Mouse (Mus musculus) A20 (cell line): ENCODE measurements around the gene Pou6f2.

Experiments used
- DNase-seq: peaks from one replicate; pipeline ENCODE4 v3.0.0-alpha.2; 2011; ENCODE audit warnings: low read depth, low spot score

Gene Pou6f2

DNA sequence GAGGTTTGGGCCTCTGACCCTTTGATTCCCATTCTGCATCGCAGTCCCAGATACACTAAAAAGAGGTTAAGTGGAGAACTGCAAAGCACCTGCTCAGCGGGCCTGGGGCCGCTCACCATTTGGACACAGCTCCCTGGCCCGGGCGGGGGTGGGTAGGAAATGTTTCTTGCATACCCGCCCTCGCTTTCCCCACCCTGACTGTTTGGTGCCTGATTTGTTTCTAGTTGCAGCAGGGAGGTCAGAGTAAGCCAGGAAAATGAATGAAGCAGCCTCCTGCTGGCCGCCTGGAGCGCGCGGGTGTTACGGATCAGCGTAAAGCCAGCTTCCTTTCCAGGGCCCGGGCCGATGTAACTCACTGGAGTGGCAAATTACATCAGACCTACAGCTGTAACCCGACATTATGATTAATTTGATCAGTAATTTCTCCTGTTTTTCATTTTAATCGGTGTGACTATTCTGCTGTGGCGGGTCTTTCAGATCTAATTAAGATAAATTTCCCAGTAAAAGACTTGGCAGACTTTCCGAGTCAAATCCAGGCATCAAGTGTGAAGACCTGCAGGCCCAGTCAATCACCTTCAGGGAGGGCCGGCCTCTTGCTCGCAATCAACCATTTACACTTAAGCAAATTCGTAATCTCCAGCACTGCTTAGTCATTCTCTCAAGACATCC lies 178.8 kb downstream of the Pou6f2 start:
- no peak for DNase-seq

DNA sequence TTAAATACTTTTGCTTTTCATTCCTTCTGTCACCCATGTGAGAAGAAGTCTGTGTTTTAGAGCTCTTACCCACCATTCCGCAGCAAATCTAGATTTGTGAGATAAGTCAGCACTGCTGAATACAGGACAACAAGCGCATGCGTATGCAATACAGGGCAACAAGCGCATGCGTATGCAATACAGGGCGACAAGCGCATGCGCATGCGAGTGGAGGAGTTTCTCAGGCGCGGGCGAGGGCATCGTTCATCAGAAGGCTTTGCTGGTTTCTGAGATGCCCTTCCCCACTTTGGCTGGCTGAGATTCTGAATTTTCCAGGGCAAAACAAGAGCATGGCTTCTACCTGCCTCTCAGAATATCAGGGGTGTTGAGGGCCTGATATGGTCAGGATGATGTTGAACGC lies 186.2 kb downstream of the Pou6f2 start:
- no peak for DNase-seq

DNA sequence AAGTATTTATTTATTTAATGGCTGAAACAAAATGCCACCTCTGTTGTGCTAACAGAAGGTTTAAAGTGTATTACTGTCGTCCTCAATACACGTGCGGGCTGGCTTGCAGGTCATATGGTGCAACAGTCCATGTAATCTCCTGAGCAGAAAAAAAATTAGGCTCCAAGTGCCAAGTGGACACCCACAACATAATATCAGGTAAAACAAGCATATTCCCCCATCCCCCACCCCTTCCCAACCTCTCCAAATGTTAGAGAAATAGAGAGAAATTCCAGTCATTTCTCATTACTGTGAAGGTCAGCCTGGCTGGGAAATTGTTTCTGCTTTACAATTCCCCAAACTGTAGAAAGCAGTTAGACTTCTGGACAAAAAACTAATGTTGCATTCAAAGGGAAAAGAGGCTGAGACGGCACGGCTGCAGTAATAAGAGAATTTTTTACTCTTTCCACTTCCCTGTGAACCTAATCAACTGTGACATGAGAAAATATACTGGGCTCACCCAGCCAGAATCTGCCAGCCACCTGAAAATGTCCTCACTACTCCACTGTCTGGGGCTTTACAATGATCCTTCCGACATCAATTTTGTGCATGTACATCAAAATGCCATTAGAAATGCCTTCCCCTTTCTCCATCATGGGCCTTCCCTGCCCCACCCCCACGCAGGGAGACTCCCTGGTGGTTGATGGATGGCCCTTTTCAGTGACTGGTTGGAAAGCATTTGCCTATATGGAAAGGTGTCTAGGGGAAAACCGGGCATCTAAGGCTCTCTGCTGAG lies 192.8 kb downstream of the Pou6f2 start:
- DNase-seq = no peak

DNA sequence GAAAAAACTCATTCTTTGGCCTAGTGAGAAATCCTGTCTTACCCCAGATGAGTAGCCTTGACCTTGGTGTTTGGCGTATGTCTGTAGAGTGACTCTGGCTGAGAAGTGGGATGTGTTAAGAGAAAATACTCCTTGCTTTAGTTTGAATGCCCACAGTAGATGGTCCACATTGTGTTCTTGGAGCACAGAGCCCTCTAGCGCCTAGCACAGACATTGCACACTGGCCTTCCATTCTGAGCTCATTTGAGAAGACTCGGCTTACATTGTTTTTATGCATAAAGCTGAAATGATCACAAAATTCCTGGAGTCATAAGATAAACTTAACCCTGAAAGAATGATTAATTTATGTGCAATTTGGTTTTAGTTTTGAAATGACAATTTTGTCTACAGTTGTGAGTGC lies 223.5 kb downstream of the Pou6f2 start:
- DNase-seq = peak; percentile 43

DNA sequence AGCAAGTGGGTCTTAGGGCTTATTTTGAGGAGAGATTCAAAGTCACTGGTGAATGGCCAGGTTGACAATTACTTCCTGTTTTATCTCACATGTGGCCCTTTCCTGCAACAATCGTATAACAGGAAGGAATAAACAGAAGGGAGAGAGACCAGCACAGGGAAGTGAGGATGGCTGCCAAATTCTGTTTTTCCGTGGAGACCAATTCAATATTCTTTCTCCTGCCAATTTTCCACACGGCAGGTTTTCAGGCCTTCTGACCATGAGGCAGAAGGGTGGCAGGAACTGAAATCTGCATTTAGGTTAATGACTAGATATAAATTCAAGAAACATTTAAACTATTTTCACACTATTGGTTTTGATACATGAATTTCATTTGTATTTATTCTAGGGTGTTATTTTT lies 224.5 kb downstream of the Pou6f2 start:
- no peak for DNase-seq

DNA sequence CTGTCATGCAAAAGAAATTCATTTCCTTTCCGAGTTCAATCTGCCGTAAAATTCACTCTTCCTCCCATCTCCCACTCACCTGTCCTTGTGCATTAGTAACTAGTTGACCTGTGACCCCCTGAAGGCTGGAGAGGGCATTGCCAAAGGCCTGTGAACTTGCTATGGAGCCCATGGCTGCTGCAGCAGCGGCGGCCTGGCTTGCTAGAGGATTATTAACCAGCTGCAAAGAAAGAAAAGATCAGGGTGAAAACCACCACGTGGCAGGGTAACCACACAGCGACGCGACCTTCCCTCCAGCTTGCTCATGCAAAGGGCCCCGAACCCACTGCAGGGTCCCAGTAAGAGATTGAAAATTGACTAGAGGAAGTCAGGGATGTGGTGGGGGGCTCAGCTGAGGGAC lies 225.2 kb downstream of the Pou6f2 start:
- DNase-seq = no peak

DNA sequence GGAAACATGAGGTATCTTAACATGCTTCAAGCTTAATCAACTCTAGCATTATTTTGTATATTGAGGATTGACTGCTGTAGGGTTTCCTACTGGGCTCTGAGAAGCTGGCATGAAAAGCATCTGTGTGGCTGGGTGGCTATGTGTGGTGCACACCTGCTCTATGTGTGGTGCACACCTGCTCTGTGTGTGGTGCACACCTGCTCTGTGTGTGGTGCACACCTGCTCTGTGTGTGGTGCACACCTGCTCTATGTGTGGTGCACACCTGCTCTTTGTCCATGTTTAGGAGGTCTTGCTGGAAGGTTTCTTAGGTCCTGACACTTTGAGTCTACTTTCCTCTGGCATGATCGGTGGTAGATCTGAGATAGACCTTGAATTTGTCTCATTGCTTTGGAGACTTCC lies 233.3 kb downstream of the Pou6f2 start:
- DNase-seq = no peak

DNA sequence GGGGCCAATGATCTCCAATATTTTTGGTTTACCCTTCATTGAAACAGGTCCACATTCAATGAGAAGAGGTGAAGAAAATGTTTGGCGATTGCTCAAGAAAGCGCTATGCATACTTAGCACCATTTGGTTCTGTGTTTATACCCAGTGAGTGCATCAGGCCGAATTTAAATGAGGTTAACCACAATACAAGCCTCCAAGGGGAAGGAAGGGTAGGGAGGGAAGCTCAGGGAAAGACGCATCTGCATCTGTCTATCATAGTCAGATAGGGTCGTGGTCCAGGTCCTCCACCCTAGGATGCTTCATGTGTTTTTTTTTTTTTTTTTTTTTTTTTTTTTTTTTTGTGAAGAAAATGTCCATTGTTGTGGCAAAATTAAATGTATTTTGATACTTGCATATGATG lies 236.9 kb downstream of the Pou6f2 start:
- no peak for DNase-seq

DNA sequence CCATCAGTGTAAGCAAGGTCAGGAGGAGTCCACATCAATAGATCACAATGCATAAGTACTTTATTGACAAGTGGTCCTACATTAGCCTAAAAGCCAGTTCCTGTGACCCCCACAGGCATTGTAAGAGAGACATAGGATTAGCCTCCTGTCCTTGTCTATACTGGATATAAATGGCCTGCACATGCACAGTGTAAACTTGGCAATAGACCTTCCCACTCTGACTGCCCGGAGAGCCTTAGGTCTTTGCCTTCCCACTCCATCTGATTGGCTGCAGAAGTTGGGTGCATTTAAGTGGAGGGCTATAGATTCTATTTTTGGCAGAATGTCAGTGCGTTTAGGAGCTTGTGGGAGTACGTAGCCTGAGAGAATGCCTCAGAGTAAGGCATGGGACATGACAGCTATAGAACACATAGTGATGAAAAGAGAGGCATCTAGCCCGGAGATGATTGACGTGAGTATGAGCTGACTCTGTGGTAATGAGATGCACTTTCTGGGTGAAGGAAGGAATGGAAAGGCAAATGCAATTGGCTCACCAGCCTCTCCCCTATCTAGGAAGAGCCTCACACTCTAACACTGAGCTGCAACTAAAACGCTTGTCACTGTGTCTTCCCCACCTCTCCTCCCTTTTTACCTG lies 243.4 kb downstream of the Pou6f2 start:
- no peak for DNase-seq

DNA sequence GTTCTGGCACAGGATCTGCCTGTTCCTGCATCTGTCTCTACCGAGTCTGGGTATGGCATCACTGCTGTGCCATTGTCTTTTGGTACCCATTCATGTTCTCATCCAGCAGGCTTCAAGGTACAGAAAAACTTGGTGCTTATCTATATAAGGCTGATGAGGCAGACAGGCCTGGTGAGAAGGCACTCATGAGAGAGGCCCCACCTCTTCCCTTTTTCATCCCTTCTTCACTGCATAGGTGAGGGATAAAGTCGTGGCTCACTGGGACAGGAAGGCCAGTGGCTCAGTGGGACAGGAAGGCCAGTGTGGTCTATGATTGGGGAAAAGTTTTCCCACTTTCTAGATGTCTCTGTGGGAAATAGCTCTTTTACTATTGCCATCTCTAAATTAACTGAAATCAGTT lies 263.8 kb downstream of the Pou6f2 start:
- DNase-seq = no peak

DNA sequence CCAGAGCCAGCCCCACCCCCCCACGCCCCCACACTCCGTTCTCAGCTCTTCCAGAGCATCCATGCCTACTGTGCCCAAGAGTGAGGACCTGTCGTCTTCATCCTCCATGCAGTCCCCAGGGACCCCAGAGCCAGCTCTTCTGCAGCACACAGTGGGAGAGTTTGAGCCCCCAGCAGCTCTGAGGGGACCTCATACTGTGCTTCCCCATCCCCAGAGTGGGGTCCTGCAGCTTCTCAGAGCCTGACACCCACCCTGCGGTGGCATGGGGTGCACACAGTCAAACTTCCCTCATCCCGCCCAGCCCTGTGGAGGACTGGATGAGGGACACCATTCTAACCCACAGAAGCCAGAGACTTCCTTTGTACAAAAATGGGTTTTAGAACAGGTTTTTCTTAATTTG lies 264.3 kb downstream of the Pou6f2 start:
- DNase-seq = no peak

DNA sequence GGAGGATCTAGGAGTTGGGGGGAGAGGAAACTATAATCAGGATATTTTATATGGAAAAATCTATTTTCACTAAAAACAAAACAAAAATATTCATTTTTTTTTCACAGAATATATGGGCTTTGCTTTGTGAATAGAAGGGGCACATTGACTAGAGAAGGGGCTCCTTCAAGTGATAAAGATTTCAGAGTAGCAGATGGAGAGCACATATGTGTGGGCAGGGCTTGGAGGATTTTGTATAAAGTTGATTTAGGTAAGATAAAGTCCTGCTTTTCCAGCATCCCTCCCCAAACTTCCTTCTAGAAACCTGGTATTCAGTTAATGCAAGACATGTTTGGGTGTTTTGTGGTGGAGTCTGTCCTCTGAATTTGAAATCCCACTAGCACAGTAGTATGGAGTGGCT lies 266.2 kb downstream of the Pou6f2 start:
- DNase-seq = no peak

DNA sequence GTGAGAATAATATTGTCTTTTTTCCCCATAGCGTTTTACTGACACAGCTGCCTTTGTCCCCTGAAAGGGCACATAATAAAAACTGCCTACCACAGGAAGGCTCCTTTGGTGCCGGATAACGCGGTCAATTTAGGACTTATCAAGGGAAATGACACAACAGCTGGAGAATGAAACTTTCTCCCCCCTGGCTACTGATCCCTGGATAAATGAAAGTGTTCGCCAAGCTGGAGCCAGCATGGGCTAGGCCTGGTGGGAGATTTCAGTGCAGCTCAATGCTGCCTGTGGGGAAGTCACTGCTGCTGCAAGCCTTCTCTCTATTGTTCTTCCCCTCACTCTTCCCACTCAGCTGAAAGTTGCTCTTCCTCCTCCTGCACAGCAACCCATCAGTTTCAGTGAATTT lies 267.8 kb downstream of the Pou6f2 start:
- DNase-seq = no peak

DNA sequence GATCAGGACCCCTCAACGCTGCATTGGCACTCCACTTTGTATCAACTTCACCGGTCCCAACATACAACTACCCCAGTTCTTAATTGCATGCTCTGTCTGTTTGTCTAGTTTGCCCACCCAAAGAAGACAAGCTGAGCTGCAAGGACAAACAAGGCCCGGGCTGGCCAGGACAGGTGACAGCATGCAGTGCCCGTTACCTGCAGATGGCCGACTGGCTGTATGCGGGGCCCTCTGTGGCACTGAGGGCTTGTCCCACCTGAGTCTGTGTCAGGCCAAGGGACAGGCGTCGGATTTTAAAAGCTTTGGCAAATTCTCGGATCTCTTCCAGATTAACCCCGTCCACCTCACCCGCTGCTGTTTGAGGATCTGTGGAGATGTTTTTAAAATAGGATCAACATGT lies 268.7 kb downstream of the Pou6f2 start:
- DNase-seq = no peak

DNA sequence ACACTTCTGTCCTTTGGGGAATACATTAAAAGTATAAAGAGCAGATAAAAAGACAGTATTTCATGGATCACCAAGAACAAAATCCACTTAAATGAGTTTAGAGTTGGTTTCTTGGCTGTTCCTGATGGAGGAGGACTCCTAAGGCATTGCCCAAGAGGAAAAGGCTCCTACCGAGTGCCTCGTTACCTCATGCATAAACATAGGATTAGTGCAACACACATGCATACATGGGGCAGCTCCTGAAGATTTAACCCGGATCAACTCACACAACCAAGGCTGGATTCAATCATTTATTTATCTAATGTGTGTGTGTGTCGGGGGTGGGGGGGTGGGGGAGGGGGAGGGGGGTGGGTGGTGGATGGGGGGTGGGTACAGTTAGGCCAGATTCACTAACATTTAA lies 269.4 kb downstream of the Pou6f2 start:
- no peak for DNase-seq

DNA sequence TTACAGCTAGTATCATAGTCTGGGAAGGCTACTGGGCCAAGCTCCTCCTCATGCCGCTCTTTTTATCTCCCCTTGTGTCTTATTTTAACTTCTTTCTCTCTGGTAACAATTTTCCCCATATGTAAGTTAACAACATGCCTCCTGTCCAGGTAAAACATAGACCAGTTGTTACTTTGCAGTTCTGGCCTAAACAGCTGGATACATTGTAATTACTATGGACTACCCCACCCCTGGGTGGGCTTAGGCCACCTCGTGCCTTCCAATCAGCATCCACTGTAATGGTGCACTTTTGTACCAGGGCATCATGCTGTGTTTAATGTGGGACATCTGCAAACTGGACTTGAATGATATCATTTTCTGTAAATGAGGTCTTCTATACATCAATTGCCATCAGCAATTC lies 271.4 kb downstream of the Pou6f2 start:
- no peak for DNase-seq

DNA sequence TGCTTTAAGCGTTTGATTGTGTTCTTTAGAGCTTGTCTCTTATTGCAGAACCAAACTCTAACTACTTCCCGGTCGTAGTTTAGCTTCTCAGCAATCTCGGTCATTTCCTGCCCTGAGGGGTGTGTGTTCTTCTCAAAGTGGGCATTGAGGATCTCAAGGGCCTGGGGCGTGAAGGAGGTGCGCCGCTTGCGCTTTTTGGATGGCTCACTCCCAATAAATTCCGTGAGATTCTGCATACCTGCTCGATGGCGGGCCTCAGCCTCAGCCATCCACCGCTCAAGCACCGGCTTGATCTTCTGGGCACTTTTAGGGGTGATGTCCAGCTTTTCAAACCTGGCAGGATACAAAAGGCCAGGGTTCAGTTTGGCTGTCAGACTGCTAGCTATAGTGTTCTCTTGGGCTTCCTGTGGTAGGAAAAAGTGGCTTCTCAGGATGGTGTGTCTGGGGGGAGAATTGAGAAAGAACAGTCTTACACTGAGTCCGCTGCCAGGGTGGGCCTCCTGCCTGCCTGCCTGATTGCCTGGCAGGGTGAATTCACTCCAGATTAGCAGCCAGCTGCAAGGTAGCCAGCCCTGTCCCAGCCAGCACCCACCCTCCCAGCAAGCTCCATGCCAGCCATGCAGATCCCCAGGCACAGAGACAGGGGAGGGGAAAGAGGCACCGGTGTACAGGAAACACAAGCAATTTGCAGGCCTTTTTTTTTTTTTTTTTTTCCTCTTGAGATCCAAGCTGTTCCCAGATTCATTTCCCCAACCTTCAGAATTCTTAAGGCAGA lies 272.1 kb downstream of the Pou6f2 start:
- DNase-seq = no peak

DNA sequence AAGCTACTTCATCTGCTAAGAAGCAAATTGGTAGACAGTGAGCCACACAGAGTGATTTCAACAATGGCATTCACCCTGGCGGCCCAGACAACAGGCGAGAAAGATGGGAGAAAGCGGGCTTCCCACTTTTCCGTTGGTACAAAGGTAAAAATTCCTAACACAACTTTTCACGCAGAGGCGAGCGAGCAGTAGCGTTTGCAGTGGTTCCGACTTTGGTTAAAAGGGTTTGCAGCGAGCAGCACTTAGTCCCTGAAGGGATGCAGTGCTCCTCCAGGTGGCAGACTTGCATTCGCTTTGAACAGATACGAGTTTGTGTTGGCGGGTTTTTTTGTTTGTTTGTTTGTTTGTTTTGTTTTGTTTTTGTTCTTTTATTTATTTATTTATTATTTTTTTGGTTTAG lies 273.1 kb downstream of the Pou6f2 start:
- peak; percentile 60 for DNase-seq

DNA sequence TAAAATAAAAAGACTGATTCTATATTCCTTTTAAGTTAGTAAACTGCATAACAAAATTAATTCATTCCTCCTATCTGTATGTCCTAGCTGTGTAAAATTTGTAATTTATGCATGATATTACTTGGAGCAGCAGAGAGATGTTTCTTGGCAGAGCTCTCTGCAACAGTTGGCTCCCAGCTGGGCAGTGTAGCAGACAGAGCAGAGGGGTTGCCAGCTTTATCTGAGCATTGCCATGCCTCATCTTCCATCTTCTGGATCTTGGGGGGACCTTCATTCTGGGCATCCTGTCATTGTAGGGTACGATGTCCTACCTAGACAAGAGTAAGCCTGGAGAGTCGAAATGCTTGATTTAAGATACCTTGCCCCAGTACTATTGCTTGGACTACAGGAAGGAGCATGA lies 277.1 kb downstream of the Pou6f2 start:
- no peak for DNase-seq

DNA sequence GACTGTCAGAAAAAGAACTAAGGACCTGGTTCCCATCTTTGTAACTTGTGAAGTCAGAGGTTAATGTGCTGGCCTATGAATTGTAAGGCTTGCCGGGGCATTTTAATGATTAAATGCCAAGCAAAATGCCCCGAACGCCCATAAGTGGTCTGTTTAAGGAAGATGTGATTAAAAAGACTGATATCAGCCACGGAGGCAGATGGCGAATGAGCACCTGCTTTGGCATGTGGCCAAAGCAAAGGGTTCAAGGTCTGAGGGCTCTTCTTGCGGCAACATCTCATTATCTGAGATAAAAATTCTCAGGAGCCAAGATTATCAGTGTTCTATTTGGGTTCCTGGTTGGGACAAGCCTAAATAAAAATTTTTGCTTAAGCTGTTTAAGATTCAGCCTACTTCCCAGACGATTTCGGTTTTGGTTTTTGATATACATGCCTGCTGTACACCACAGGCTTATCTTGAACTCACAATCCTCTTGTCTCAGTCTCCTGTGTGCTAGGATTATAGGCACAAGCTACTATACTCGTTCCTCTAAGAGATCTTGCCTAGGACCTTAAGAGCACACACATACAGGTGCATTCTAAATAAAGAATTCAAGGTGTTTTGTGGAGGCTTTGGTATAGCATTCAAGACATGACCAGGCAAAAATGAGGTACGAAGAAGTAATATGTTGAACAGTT lies 315.9 kb downstream of the Pou6f2 start:
- DNase-seq = no peak
